Mouse (Mus musculus) adrenal gland, adult 8-10 months (tissue): ENCODE data around the gene Mtrr. TPM values are rescaled to one million over a fixed set of nuclear protein-coding genes. Genes with fewer than 3 reads are reported as not detected.

Source experiments
- DNase-seq: peaks from one replicate; pipeline ENCODE4 v3.0.0; 2022
- total RNA-seq, 4 experiments: library from RNA; stranded (reverse); gene quantifications; 2 replicates each; pipeline ENCODE4 v1.2.4; 2022

Gene Mtrr
- 10 to 100 TPM; 18.1 to 19.3 (median 18.7) TPM for total RNA-seq

- DNase-seq: peak; percentile 97
Measured at GRCm38 (mm10) chr13:68581747-68582516, at the start of gene Mtrr, which contains the start of gene Fastkd3. Gene Mtrr (minus strand): TSS chr13:68582149. Gene Fastkd3 (plus strand): TSS chr13:68582234.

DNA sequence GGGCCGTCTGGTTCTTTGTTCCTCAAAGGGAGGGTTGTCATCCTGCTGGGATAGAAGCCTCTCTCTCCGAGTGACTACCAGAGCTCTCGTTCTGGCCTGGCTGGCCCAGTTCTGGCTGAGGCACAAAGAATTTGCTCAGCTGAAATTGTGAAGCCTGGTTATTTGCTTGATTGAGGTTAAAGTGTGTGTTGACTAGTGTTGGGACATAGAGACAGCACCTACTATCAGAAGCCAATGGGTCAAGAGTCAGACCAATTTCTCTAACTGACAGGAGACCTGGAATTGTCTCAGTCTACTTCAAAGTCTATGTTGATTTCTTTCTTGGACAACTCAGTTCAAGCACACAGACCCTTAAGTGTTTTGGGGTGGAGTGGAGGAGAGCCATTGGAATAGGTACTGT, 45.1 kb upstream of the Mtrr start:
- DNase-seq: no peak

DNA sequence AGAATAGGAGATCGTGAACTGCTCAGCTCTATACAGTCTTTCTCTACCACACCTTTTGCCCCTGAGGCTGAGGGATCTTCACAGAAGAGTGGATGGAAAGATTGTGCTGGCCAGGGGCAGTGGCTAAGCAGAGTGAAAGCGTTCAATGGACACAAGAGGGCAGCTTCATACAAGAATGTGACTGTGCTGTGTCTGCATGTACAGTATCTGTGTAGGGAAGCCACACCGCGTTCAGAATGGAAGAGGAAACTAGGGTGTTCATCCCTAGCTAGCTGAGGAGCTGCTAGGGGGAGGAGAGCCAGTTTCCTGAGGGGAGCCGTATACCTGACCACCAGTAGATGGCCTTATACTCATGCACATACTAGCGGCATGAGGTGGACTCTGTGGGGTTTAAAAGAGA, 40.8 kb upstream of the Mtrr start:
- DNase-seq: no peak

GRCm38 (mm10) chr13:68607652-68608405, 25.9 kb upstream of the Mtrr start:
- DNase-seq: no peak

DNA sequence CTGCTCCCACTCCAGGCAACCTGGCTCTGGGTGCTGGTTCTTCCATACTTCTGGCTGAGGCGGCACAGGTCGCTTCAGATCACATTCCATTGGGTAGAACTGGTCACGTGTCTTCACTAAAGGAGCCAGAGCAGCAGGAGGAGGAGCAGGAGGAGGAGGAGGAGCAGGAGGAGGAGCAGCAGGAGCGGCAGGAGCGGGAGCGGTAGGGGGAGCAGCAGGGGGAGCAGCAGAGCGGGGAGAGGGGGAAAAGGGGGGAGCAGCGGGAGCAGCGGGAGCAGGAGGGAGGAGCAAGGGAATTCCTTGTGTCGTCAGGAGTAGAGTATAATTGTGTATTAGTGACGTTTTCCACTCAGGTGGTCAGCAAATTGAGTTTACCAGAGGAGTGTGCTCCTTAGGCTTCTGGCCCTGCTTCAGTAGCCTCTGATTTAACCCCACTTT, 23.8 kb upstream of the Mtrr start:
- peak; percentile 26 for DNase-seq

DNA sequence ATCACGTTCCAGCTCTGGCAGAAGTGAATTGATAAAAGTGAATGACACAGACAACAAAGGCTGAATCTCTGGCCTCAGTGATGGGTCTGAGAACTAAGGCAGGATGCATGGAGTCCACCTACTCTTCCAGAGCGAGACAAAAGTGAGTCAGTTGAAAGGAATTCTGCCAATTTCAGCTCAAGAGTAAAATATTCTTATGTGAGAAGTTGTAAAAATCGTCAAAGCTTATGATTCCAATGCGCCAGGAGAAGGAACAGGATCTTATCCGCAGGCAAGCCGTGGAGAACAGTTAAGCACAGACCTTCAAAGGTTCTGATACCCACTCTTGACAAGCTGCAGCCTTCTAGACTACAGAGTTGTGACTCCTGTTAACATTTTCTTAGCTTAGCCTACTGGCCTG, 21.1 kb upstream of the Mtrr start:
- DNase-seq: no peak

DNA sequence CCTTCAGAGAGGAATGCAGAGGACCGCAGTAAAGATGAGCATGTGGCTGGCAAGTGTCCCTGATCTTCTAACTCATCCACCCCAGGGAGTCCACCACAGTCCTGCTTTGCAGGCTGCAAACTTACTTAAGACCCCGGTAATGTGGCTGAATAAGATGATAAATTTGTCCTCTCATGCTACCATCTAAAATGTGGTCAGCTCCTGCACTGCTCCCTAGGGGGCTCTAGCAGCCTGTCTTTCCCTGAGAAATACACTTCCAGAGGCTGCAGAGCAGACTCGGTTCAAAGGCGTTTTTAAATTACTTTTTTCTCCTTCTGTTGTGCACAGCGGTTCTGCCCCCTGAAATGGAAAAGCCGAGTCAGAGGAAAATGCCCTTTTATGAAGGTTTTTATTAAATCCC, 19.2 kb upstream of the Mtrr start:
- no peak for DNase-seq

GRCm38 (mm10) chr13:68598953-68599352, 17.0 kb upstream of the Mtrr start:
- no peak for DNase-seq

GRCm38 (mm10) chr13:68597667-68598066, 15.7 kb upstream of the Mtrr start:
- no peak for DNase-seq

DNA sequence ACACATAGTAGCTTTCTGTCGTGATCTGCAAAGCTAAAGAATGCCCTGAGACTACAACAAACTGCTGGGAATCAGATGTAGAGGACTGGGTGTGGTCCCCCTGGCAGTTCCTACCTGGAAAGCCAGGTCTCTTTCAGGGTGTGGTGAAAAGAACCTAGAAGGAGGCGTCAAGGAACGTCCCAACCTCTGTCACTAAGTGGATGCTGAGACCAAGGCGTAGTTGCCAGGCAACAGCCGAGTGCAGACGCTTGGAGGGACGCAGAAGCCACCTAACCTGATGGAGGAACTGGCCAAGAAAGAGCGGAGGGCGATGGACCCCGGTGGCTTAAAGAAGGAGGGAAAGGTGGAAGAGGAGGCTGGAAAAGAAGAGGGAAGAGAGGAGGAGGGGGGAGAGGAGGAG, 15.2 kb upstream of the Mtrr start, which contains the start of gene 1700001L19Rik:
1700001L19Rik (plus strand) TSS at position 223 of the 400 bp plus-strand sequence.
- no peak for DNase-seq

DNA sequence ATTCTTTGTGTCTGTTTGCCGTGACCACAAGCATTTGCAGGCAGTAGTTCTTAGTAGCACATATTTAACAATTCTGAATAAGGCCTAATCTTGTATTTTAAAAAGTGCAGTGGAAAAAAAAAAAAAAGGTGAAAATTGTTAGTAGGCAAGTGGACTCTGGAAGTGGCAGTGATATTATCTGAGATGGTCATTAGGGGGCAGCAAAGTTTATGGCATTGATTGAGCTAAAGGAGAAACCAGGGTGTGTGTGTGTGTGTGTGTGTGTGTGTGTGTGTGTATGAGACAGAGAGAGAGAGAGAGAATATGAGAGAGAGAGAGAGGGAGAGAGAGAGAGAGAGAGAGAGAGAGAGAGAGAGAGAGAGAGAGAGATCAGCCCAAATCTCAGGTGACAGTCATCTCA, 11.8 kb upstream of the Mtrr start:
- no peak for DNase-seq

DNA sequence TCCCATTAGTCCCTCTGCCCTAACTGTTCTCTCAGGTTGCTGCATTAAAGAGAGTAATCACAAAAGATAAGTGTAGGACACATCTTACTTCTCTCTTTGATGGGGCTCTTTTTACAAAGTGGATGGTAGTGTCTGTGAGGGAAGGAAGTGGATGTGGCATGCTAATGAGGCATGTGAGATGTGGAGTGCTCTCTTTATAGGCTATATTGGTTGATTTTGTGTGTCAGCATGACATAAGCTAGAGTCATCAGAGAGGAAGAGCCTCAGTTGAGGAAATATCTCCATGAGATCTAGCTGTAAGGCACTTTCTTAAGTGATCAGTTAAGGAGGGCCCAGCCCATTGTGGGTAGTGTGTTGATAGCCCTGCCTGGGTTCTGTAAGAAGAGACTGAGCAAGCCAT, 6.4 kb upstream of the Mtrr start:
- no peak for DNase-seq

DNA sequence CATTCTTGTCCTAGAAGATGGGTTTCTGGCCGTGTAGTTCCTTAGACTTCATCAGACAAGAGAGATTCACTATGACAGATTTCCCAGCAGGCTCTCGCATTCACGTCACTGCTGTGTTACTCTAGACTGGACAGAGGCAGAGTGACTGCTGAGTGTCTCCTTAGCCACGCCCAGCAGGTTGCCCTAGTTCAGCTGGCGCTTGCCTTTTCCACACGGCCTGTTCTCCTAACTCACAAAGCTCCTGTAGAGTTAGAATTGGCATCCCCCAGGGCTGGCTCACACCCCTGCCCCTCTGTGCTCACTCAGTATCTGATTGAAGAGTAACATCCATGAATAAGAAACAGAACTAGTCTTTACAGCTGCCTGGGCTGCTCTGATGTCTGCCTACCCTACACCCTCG, 3.5 kb upstream of the Mtrr start:
- DNase-seq: no peak

DNA sequence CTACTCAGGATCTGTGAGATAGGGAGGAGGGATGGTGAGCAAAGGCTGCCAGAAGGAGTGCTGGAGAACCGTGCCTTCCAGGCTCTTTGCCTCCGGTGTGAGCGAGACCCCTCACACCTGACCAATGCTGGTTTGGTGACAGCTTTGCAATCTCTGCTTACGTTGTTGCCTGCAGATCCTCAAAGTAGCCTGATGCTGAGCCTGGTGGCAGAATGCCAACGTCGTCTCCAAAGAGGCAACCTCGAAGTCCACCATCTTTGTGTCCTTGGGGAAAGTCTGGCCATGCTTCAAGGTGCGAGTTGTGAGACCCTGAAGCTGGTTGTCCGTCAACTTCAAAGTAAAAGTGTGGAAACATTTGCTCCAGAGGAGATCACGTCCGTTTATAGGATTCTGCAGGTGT, 2.0 kb upstream of the Mtrr start:
- no peak for DNase-seq

DNA sequence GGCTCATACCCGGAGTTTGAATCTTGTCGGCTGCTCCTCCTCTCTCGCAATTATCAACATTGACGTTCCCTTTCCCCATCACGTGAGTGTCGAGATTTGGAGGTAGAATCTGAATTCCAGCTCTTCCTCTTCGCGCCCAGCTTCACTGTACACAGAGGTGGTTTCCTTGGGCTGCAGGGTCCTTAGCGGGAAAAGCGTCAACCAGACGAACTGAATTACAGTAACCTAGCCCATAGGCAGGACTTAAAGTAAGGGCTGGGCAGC, 500 bp upstream of the Mtrr start:
- DNase-seq: no peak

DNA sequence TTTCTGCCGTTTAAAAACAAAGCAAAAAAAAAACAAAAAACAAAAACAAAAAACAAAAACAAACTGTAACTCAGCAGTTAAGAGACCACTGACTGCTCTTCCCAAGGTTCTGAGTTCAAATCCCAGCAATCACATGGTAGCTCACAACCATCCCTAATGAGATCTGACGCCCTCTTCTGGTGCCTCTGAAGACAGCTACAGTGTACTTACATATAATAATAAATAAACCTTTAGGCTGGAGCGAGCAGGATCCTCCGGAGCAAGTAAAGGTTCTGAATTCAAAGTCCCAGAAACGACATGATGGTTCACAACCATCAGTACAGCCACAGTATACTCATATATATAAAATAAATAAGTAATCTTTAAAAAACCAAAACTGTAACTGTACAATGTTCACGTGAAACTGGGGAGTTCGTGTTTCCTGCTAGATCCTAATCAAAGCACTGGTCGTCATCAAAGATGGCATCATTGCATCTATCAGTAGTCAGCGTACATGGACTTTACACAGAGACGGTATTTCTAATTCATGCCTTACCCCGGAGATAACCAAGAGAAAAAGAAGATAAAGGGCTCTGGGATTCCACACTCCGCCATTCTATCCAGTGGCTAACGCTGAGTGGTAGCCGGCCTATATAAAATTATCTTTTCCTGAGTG, 736 bp downstream of the Mtrr start:
- no peak for DNase-seq

GRCm38 (mm10) chr13:68577945-68578344, 4.0 kb downstream of the Mtrr start:
- peak; percentile 47 for DNase-seq

DNA sequence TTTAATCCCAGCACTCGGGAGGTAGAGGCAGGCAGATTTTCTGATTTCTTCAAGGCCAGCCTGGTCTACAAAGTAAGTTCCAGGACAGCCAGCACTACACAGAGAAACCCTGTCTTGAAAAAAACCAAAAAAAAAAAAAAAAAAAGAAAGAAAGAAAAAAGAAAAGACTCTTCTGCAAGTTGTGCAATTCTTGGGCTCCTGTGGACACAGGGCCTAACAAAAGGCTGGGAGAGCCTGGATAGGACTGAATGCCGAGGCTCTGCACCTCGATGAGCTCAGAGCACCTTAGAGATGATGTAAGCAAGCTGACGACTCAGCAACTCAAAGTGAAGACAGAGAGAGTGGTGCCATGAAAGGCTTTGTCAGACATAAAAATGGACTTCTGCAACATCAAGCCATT, 7.6 kb downstream of the Mtrr start:
- DNase-seq: no peak

GRCm38 (mm10) chr13:68572966-68573913, 8.7 kb downstream of the Mtrr start:
- peak; percentile 17 for DNase-seq

- no peak for DNase-seq
Measured at GRCm38 (mm10) chr13:68572247-68572646, 9.7 kb downstream of the Mtrr start.

DNA sequence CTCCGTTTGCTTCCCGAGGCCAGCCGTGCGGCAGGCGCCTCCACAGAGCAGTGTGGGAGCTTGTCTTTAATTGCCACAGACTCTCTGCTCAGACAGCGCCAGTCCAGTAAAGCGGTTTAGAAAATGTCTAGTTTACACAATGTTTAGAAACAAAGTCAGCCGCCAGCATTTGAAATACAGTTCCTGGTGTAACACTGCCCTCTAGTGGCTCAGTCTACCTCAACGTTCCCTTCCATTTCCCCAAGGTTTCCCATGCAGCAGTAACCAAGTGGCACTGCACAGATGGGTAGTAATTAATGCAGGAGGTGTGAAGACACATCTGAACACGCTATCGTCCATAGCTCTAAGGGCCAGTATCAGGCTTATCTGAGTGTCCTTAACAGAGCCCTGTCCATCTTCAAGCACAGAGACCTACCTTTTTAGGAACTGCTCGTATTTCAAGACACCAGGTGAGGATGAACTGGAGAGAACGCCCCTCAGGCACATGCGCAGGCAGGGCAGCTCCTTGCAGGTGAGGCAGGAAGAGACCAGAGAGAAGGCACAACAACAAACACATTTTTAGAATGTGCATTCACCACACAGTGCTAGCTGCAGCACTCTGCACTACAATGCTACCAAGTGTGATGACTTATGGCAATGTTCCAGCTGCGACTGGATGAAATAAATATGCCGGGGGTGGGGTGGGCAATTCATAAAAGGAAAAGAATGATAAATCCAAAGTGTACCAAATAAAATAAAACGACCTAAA, 12.2 kb downstream of the Mtrr start:
- DNase-seq: peak; percentile 17

DNA sequence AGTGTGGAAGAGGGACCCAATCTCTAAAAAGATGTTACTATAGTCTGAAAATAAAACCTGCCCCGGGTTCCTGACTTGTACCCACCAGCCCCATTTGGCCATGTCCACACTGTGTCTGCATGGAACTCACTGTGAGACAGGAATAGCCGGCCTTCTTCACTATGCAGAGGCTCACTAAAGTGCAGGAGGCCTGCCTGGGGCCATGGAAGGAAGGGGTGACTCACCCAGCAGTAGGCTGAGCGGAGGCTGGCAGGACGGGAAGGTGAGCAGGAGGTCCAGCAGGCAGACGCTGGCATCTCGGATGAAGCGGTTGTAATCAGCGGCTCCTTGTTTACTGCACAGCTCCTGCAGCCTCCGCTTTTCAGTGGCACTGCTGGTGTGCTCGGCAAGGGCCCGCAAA, 13.4 kb downstream of the Mtrr start:
- DNase-seq: no peak
